Mouse (Mus musculus) spleen, embryonic (tissue): ENCODE measurements at regions not wholly inside any gene's neighbourhood (a gene's known extent, or its start where the extent isn't known, plus 50 kb on each side); places are given as distances from the start of the nearest gene placed in this dataset.

Source experiments
- CTCF ChIA-PET: fragments of 350-600 bp; sonication (Branson Sonifier 250); formaldehyde crosslinking; loops from one replicate; lab custom pipeline; 2022; lab: Charles Lee

- CTCF ChIA-PET = no interaction called here
Measured at GRCm38 (mm10) chr9:113093863-113094390, 614.1 kb downstream of the Pdcd6ip start.

- CTCF ChIA-PET = no interaction called here
Measured at GRCm38 (mm10) chr9:113091881-113092280, 616.2 kb downstream of the Pdcd6ip start.

DNA sequence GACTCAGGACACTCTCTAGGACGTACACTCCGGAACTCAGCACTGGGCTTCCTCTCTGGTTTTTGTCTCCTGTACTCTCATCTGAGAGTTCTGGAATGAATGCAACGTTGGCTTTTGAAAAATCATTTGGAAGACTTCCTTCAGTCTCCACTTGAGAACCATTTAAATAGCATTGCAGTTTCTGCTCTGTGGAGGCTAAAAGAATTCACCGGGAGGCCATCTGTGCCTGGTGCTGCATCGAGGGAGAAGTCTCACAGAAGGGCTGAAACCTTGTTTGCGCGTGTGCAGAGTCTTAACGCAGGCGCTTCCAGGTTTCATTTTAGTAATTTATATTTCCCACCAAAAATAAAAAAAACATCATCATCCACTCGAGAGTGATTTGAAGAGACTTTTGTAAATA, 620.3 kb downstream of the Pdcd6ip start:
- CTCF ChIA-PET = no interaction called here

DNA sequence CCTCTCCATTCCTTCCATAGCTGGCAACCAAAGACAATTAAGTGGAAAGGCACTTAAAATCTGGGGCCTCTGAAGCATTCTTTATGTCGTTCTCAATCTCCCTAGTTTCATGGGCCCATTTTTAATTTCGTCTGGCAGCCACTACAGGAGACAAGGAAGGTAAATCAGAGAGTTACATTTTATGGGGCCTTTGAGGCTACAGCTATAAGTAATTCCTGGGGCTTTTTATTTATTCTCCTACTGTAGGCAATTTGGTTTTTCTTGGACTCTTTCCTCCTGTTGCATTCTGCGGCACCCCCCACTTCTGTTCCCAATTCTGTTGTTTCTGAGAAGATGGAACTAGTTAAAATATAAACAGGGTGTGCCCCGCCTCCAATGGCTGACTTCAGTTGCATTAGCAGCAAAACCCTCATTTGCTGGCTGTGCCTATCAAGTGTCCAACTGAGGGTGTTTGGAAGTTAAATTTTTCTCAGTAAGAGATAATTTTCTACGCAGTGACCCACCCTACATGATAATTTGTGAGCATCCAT, 622.7 kb downstream of the Pdcd6ip start:
- CTCF ChIA-PET = no interaction called here

DNA sequence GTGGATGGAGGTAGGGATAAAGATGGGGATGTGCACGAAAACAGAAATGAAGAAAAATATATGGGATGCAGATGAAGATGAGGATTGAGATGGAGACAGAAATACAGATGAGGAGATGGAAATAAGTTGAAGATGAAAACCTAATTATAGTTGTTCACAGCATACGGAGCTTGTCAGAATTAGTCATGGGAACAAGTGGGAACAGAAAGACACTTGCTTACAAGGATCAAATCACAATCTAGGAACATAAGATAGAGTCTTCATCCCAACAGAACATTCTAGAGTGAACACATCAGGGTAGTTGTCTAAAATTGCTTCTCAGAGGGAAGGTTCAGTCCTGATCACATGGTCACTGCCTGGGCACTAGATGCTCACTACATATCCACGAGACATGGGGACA, 633.2 kb downstream of the Pdcd6ip start:
- CTCF ChIA-PET = no interaction called here

DNA sequence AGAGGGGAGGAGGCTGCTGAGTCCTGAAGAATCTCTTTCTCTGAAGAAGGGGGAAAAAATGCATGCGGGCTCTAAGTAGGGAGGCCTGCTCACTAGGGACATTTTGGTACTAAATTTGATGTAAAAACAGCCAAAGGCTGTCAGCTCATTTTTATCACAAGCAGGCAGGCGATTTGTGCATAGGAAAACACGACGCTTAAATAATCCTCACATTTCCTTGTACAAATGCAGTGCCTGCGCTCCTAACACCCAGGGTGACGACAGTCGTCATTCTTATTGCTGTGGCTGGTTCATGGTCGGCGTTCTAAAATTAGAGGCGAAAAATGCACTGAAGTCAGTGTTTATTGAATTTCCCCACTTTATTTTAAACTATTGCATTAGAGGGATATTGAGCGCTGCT, 650.6 kb downstream of the Pdcd6ip start:
- CTCF ChIA-PET = no interaction called here

- CTCF ChIA-PET = no interaction called here
Measured at GRCm38 (mm10) chr9:113044556-113045178, 663.4 kb downstream of the Pdcd6ip start.

DNA sequence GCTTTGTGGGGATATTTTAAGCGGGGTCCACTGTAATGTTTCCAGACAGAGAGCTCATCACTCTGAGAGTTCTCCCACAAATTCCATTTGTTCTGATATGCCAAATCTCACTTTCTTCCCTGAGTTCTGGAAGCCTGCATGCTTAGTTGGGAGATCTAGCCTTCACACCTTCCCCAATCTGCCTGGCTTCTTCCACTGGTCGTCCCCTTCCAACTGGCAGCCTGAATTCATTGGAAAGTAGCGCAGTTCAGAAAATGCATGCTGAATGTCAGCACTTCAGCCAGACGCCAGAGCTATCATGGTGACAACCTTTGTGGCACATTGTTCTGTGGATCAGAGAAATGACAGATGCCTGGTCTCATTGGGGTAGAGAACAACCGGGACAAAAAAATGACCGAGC, 667.2 kb downstream of the Pdcd6ip start:
- CTCF ChIA-PET = no interaction called here

DNA sequence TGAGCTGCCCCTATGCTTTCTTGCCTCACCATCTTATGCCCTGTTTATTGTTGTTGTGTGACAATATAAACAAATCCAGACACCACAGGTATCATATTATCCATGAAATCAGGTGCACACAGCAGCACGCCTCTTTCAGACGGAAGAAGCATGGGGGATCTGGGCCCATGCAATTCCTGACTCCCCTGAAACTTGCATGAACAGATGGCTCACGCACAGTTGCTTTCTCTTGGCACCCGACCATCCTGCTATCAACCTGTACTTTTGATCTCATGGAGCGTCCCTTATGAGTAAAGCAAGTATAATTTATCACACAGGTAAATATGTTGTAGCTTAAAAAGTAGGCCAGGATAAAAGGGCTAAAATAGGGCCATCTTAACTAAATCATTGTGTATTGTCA, 674.1 kb downstream of the Pdcd6ip start:
- CTCF ChIA-PET = no interaction called here

DNA sequence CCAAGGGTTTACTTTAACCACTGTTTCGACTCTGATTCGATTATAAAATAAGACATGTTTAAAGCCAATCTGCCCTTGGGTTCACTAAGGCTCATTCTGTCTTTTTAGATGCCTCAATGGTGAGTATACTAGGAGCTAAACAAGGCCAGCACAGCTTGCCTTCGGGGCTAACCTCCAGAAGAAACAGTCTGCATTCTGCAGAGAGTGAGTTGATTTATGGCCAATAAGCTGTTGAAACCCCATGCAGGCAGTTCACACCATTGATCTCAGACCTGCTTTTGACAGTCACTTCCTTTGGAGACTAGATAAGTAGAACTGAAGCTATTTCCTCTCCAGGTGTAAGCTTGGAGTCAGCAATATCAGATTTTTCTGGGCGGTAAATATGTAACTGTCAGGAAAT, 679.0 kb downstream of the Pdcd6ip start:
- CTCF ChIA-PET = no interaction called here

DNA sequence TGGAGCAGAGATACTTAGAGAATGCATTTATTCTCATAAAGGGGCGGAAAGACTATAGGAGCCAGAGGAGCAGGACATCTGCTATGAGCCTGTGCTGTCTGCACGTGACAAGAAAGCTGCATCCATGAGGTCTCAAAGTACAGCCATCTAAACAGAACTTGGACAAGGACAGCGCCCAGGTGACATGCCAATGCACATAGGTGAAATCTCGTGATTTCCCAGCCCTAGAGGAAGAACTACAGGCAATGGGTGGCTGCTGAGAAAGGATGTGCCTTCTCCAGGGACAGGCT, 681.2 kb downstream of the Pdcd6ip start:
- CTCF ChIA-PET = no interaction called here

- CTCF ChIA-PET = no interaction called here
Measured at GRCm38 (mm10) chr9:113026096-113026903, 681.8 kb downstream of the Pdcd6ip start.

- CTCF ChIA-PET = no interaction called here
Measured at GRCm38 (mm10) chr9:113021866-113022645, 686.0 kb downstream of the Pdcd6ip start.

DNA sequence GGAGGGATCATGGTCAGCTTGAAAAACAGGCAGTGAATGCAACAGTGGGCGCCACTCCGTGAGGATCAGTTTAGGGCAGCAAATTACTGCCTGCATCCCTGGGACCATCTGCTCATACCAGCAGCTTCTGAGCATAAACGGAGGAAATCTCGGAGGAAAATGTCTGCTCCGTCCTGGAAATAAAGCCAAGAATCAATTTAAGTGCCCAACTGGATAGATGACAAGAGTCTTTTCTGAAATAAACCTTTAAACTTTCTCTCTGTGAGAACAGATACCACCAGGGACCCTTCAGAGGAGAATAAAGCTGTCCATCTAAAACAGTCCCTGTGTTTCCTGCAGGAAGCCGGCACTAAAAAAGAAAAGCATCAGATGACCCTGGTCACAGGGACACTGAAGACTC, 688.5 kb downstream of the Pdcd6ip start:
- CTCF ChIA-PET = no interaction called here

GRCm38 (mm10) chr9:113008106-113008505, 700.0 kb downstream of the Pdcd6ip start:
- CTCF ChIA-PET = no interaction called here

DNA sequence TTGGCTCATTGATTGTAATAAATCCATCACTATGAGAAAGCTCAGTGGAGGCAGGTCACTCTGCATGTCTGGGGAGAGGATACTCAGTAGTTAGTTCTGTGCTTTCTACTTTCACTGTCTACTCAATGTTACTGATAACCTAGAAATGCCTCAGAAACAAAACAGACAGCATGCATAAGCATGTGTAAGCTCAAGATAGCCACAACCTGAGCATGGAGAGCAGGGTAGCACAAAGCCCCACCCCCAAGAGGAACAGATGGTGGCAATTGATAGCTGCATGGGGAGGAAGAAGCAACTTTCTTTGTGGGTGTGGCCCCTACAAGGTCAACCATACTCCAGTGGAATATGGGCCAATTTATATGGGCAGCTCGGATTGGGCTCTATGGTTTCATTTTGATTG, 711.9 kb downstream of the Pdcd6ip start:
- CTCF ChIA-PET = no interaction called here

- CTCF ChIA-PET = no interaction called here
Measured at GRCm38 (mm10) chr9:112994774-112995173, 713.3 kb downstream of the Pdcd6ip start.

DNA sequence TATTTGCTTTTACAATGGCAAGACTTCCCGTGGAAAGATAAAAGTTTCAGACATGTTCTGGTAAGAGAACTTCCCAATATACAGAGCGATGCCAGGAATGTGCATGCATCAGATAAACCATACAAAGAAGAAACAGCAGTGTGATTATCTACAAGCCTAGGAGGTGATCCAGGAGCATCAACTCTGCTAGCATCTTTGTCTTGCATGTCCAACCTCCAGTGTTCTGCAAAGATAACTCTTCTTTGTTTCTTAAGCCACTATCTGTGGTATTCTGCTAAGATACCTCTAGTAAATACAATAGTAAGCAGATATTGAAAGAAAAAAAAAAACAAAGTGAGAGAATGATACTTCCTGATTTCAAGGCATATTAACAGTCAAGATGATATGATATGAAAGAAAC, 714.4 kb downstream of the Pdcd6ip start:
- CTCF ChIA-PET = no interaction called here

DNA sequence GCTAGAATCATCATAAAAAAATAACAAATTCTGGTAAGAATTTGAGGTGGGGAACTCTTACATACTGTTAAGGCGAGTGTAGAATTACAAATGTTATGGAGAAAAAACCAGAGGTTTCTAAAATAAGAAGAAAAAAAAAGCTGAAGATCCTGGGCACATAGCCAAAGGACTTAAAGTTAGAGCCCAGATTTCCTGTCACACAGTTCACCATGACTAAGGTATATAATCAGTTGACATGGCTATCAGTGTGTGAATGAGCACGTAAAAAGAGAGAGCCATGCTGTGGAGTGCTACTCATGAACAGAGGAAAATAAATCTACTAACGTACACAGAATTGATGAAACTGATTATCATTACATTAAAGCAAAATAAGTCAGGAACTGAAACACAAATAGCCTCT, 715.1 kb downstream of the Pdcd6ip start:
- CTCF ChIA-PET = no interaction called here

- CTCF ChIA-PET = no interaction called here
Measured at GRCm38 (mm10) chr9:112983353-112983752, 724.7 kb downstream of the Pdcd6ip start.

DNA sequence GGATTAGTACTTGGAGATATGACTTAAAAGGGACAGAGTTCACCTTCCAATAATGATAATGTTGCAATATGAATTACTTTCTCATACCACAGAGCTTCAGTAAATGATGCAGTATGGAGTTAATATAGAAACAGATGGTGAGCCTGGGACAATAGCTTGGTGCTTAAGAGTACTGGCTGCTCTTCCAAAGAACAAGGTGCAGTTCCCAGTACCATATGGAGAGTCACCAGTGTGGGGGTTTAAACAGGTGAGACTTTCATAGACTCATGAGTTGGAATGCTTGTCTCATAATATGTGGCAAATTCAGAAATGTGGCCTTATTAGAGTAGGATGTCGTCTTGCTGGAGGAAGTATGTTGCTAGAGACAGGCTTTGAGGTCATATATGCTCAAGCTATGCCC, 715.8 kb upstream of the Arpp21 start:
- CTCF ChIA-PET = no interaction called here

GRCm38 (mm10) chr9:112950056-112950455, 714.3 kb upstream of the Arpp21 start:
- CTCF ChIA-PET = no interaction called here
